Mouse (Mus musculus) olfactory bulb, adult 2 months (tissue): Measurements from ENCODE around the gene Ank3.

Experiments used
- CTCF ChIP-seq: fragments of 200-500 bp; IDR thresholded peaks from 2 replicates; pipeline ENCODE4 v1.5.1; 2012; ENCODE audit warnings: low read depth, mild to moderate bottlenecking, low read length, moderate library complexity; ENCODE audit not compliant: insufficient read depth
- POLR2A ChIP-seq: fragments of 200-500 bp; IDR thresholded peaks from 2 replicates; pipeline ENCODE4 v1.6.1; 2012; ENCODE audit warnings: mild to moderate bottlenecking, low read depth, low read length, moderate library complexity; ENCODE audit not compliant: insufficient read depth

DNA sequence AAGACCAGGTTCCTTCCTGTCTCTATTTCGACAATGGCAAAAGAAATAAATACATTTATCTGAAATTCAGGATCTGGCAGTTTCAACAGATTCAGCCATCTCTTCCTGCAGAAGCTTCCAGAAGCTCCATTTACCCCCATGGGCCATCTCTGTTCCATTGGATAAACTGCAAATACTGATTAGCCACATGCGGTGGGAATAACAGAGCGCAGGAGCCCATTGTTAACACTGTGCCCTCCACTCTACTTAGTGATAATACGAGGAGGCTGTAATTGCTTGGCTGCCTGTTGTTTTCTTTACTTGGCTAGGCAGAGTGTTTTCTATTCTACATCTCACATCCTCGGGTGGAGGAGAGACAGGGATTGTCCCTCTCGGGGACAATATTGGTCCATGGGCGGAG lies 174.5 kb downstream of the Ank3 start:
- no peak for TF ChIP-seq CTCF
- no peak for TF ChIP-seq POLR2A
